Mouse (Mus musculus) C2C12 (cell line): ENCODE data around the gene Cpox.

Experiments
- CTCF ChIP-seq: IDR thresholded peaks from one replicate; pipeline ENCODE4 v1.5.1; 2011; ENCODE audit not compliant: control insufficient read depth, insufficient read depth, insufficient read length
- FOSL1 ChIP-seq: IDR thresholded peaks from one replicate; pipeline ENCODE4 v1.8.0; 2011; ENCODE audit warnings: mild to moderate bottlenecking, low read length; ENCODE audit not compliant: poor library complexity, insufficient read depth, severe bottlenecking
- MAX ChIP-seq: IDR thresholded peaks from one replicate; pipeline ENCODE4 v1.6.1; 2011; ENCODE audit warnings: mild to moderate bottlenecking, control low read depth
- MYOG ChIP-seq: IDR thresholded peaks from one replicate; pipeline ENCODE4 v1.6.1; 2011; ENCODE audit not compliant: control insufficient read depth, insufficient read length; ENCODE audit errors: extremely low read depth
- USF1 ChIP-seq: IDR thresholded peaks from one replicate; pipeline ENCODE4 v1.6.1; 2011; ENCODE audit warnings: low read depth, mild to moderate bottlenecking, control low read depth, moderate library complexity

- TF ChIP-seq CTCF (no peak), FOSL1 (no peak), MAX (no peak), USF1 (no peak), MYOG (no peak)
Measured at GRCm38 (mm10) chr16:58689555-58690169, 19.6 kb downstream of the Cpox start.
